ENCODE assay signal across 11 mouse cellular contexts in the genomic region with DNA sequence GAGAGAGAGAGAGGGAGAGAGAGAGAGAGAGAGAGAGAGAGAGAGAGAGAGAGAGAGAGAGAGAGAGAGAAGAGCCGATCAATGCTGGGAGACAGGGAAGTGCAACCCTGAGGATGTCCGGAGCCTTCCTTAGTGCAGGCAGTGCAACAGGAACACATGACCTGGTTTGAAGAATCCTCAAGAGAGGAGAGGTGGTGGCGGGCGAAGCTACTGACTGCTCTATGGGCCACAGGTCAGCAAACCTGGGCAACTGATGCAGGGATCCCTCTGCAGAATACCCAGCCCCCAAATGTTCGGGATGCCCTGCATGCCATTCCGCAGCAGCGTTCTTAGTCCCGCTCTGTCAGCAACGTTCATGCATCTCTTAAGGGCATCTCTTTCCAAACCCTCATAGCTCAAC. TPM values are rescaled to one million over a fixed set of nuclear protein-coding genes. Genes with fewer than 3 reads are reported as not detected.
A peak's percentile ranks its signal among the peaks of the same experiment; 100 is the strongest.
DNase-seq lines count a peak whose midpoint lies in the region; ATAC-seq and TF ChIP-seq lines count a peak whose summit lies in the region.
"Had no signal": no experiment of that assay in that cellular context is flagged by ENCODE, and none has a peak within 500 bp of the region (broad histone marks: within the 10 kb centered on the region; RNA-seq: fewer than 3 reads in every experiment).

No protein-coding gene starts in this region.

- intact Hi-C loops in heart, postnatal 14 days (cut with DNase I), result no loop called here

- no peak for TF ChIP-seq POLR2A in liver, adult 2 months (IDR thresholded peaks at IDR 0.05; ENCODE audit: extremely low read depth, insufficient read depth, low read length)

- peak overlapping the region; percentile 80 for H3K27ac ChIP-seq in liver, adult 2 months (replicated peaks; ENCODE audit: insufficient read depth, low read depth, low read length)
- H3K27ac ChIP-seq in liver, embryonic 12.5 days, result no peak overlapping the region
- 0 out of 2 replicates have a peak overlapping the region, but pooled peaks have one; percentile 38 for H3K27ac ChIP-seq in forebrain, embryonic 15.5 days (replicated peaks)
- 0 out of 2 replicates have a peak overlapping the region, but pooled peaks have one; percentile 45 for H3K27ac ChIP-seq in midbrain, embryonic 13.5 days
- H3K27ac ChIP-seq: stomach, embryonic 15.5 days had no signal

- WGBS in liver, adult 2 months, result 55% methylated on average over 9 of the region's 9 CpGs
- WGBS in liver, embryonic 12.5 days (ENCODE audit: insufficient replicate concordance), result 41% methylated on average over 8 of the region's 9 CpGs
- 50% methylated on average over 9 of the region's 9 CpGs for WGBS in forebrain, embryonic 15.5 days
- 51% methylated on average over 9 of the region's 9 CpGs for WGBS in midbrain, embryonic 13.5 days

- H3K4me3 ChIP-seq in liver, adult 2 months (ENCODE audit: insufficient read depth, low read depth, low read length), result no peak overlapping the region
- no peak overlapping the region for H3K4me3 ChIP-seq in liver, embryonic 12.5 days
- H3K4me3 ChIP-seq in forebrain, embryonic 15.5 days, result no peak overlapping the region
- H3K4me3 ChIP-seq in midbrain, embryonic 13.5 days (replicated peaks), result no peak overlapping the region
- H3K4me3 ChIP-seq: stomach, embryonic 15.5 days had no signal

- DNase-seq in heart, adult 11 months, result peak; percentile 91
- DNase-seq in heart, postnatal 14 days, result no peak
- no peak for DNase-seq in liver, adult 2 months (ENCODE audit: extremely low read depth, low read depth, low spot score)
- no peak for DNase-seq in thymus, postnatal 10 days (ENCODE audit: low spot score in 2 of 2)
- no peak for DNase-seq in testis, postnatal 14 days (ENCODE audit: low spot score)
- DNase-seq: kidney, postnatal 4 days had no signal

- no peaks in the 10 kb centered on the region for H3K36me3 ChIP-seq in liver, adult 2 months (ENCODE audit: control insufficient read depth, insufficient read depth, low read length)
- no peaks in the 10 kb centered on the region for H3K36me3 ChIP-seq in liver, embryonic 12.5 days
- H3K36me3 ChIP-seq in forebrain, embryonic 15.5 days, result no peaks in the 10 kb centered on the region
- no peaks in the 10 kb centered on the region for H3K36me3 ChIP-seq in midbrain, embryonic 13.5 days
- H3K36me3 ChIP-seq: stomach, embryonic 15.5 days had no signal

- no peaks in the 10 kb centered on the region for H3K27me3 ChIP-seq in liver, adult 2 months (ENCODE audit: control insufficient read depth, insufficient read depth, low read length)
- peaks cover 25% of the 10 kb centered on the region for H3K27me3 ChIP-seq in liver, embryonic 12.5 days (replicated peaks)
- H3K27me3 ChIP-seq in forebrain, embryonic 15.5 days, result no peaks in the 10 kb centered on the region
- H3K27me3 ChIP-seq in midbrain, embryonic 13.5 days, result peaks cover 6% of the 10 kb centered on the region
- H3K27me3 ChIP-seq: stomach, embryonic 15.5 days had no signal

- H3K79me2 ChIP-seq in liver, adult 2 months (ENCODE audit: control insufficient read depth, insufficient read depth, low read length), result no peaks in the 10 kb centered on the region

- ATAC-seq in liver, embryonic 12.5 days, result no peak
- no peak for ATAC-seq in forebrain, embryonic 15.5 days (replicated peaks)
- ATAC-seq in midbrain, embryonic 13.5 days, result no peak

- peaks cover 3% of the 10 kb centered on the region; the same call in 1 of the 2 replicates for H3K4me1 ChIP-seq in liver, adult 2 months (ENCODE audit: control insufficient read depth, insufficient read depth, low read length)
- H3K4me1 ChIP-seq in liver, embryonic 12.5 days, result peaks cover 32% of the 10 kb centered on the region
- peaks cover 93% of the 10 kb centered on the region for H3K4me1 ChIP-seq in forebrain, embryonic 15.5 days
- H3K4me1 ChIP-seq in midbrain, embryonic 13.5 days (replicated peaks), result peaks cover 97% of the 10 kb centered on the region

- TF ChIP-seq CTCF in liver, adult 2 months (IDR thresholded peaks at IDR 0.05; ENCODE audit: low read depth, low read length), result no peak

- no peaks in the 10 kb centered on the region for H3K9me3 ChIP-seq in liver, embryonic 12.5 days (replicated peaks)
- H3K9me3 ChIP-seq in forebrain, embryonic 15.5 days, result no peaks in the 10 kb centered on the region
- H3K9me3 ChIP-seq in midbrain, embryonic 13.5 days, result no peaks in the 10 kb centered on the region
- H3K9me3 ChIP-seq: stomach, embryonic 15.5 days had no signal

- no peak overlapping the region; the same call in 1 of the 2 replicates for H3K9ac ChIP-seq in liver, adult 2 months (ENCODE audit: low read depth, low read length)
- no peak overlapping the region for H3K9ac ChIP-seq in liver, embryonic 12.5 days
- no peak overlapping the region for H3K9ac ChIP-seq in forebrain, embryonic 15.5 days (replicated peaks)
- peak overlapping the region; percentile 24; the same call in 1 of the 2 replicates for H3K9ac ChIP-seq in midbrain, embryonic 13.5 days (replicated peaks)
- H3K9ac ChIP-seq: stomach, embryonic 15.5 days had no signal

- H3K4me2 ChIP-seq in liver, embryonic 12.5 days, result no peak overlapping the region
- no peak overlapping the region for H3K4me2 ChIP-seq in forebrain, embryonic 15.5 days (replicated peaks)
- H3K4me2 ChIP-seq in midbrain, embryonic 13.5 days (replicated peaks), result no peak overlapping the region
- H3K4me2 ChIP-seq: stomach, embryonic 15.5 days had no signal

RNA-seq across cellular contexts. Expression of a gene that starts 15.9 kb away (rescaled TPM):
- total RNA-seq in heart, postnatal 14 days (2021), result 10 to 100 TPM; 15.7 to 16.5 TPM
- 1.5 and 2.2 TPM in 2 replicates for total RNA-seq in liver, adult 2 months (2014; rRNA removed)
- 1.3 and 2.7 TPM in 2 replicates for polyA plus RNA-seq in liver, adult 2 months (2012; rRNA removed)
- polyA plus RNA-seq in liver, embryonic 12.5 days (2016; fragmentation: Nextera tagmentation; extraction: Ambion mirVana), result 2.7 and 3.2 TPM in 2 replicates
- 41.0 and 48.8 TPM in 2 replicates for polyA plus RNA-seq in forebrain, embryonic 15.5 days (2015; fragmentation: Nextera tagmentation; extraction: Ambion mirVana)
- 28.4 and 34.7 TPM in 2 replicates for polyA plus RNA-seq in midbrain, embryonic 13.5 days (2015; fragmentation: Nextera tagmentation; extraction: Ambion mirVana)
- total RNA-seq: monocyte, adult 5-6 weeks had no signal
